Mouse (Mus musculus): ENCODE results near the gene Arhgap9. TPM values are rescaled to one million over a fixed set of nuclear protein-coding genes. Genes with fewer than 3 reads are reported as not detected.

The Arhgap9 gene
- polyA plus RNA-seq, 1 experiment from 2014 or later, result 0.88 TPM

GRCm38 (mm10) chr10:127351719-127352118 is 30.0 kb downstream of the Arhgap9 start:
- WGBS, result 79% methylated on average over 8 of the region's 8 CpGs
- no peak overlapping the region for H3K4me2 ChIP-seq
- no peaks in the 10 kb centered on the region for H3K36me3 ChIP-seq
- ATAC-seq (ENCODE audit: low FRiP score), result no peak
- no peak overlapping the region for H3K27ac ChIP-seq (replicated peaks)
- no peaks in the 10 kb centered on the region for H3K9me3 ChIP-seq (replicated peaks)
- no peak overlapping the region for H3K9ac ChIP-seq (replicated peaks)
- 0 out of 2 replicates have a peak, but pooled peaks cover 5% of the 10 kb centered on the region for H3K27me3 ChIP-seq (replicated peaks)
- H3K4me1 ChIP-seq, result peaks cover 8% of the 10 kb centered on the region; the same call in 1 of the 2 replicates
- no peak overlapping the region for H3K4me3 ChIP-seq (replicated peaks)

GRCm38 (mm10) chr10:127352187-127352586 is 30.4 kb downstream of the Arhgap9 start:
- Histone ChIP-seq H3K27ac (replicated peaks) (no peak overlapping the region), H3K4me3 (replicated peaks) (no peak overlapping the region), H3K9ac (replicated peaks) (no peak overlapping the region), H3K4me1 (peaks cover 8% of the 10 kb centered on the region; the same call in 1 of the 2 replicates), H3K27me3 (replicated peaks) (0 out of 2 replicates have a peak, but pooled peaks cover 5% of the 10 kb centered on the region), H3K9me3 (replicated peaks) (no peaks in the 10 kb centered on the region), H3K4me2 (no peak overlapping the region), H3K36me3 (no peaks in the 10 kb centered on the region)
- ATAC-seq (ENCODE audit: low FRiP score), result no peak
- WGBS, result 84% methylated on average over 9 of the region's 9 CpGs

- no peaks in the 10 kb centered on the region for H3K9me3 ChIP-seq (replicated peaks)
- no peak overlapping the region for H3K4me3 ChIP-seq (replicated peaks)
- no peaks in the 10 kb centered on the region for H3K36me3 ChIP-seq
- no peak overlapping the region for H3K4me2 ChIP-seq
- H3K27ac ChIP-seq (replicated peaks), result no peak overlapping the region
- peaks cover 8% of the 10 kb centered on the region; the same call in 1 of the 2 replicates for H3K4me1 ChIP-seq
- 0 out of 2 replicates have a peak, but pooled peaks cover 5% of the 10 kb centered on the region for H3K27me3 ChIP-seq (replicated peaks)
- H3K9ac ChIP-seq (replicated peaks), result no peak overlapping the region
- 89% methylated on average over 11 of the region's 11 CpGs for WGBS
- no peak for ATAC-seq (ENCODE audit: low FRiP score)
Measured at GRCm38 (mm10) chr10:127352766-127353165, 31.0 kb downstream of the Arhgap9 start.

GRCm38 (mm10) chr10:127353909-127354895 is 32.4 kb downstream of the Arhgap9 start, which contains the start of gene Inhbe:
Inhbe (minus strand) TSS chr10:127354411.
- peaks cover 8% of the 10 kb centered on the region; the same call in 1 of the 2 replicates for H3K4me1 ChIP-seq
- H3K36me3 ChIP-seq, result no peaks in the 10 kb centered on the region
- H3K9ac ChIP-seq (replicated peaks), result no peak within 1 kb of the TSS
- no peaks in the 10 kb centered on the region for H3K9me3 ChIP-seq (replicated peaks)
- H3K4me3 ChIP-seq (replicated peaks), result no peak within 1 kb of the TSS
- H3K4me2 ChIP-seq, result no peak within 1 kb of the TSS
- 0 out of 2 replicates have a peak, but pooled peaks cover 5% of the 10 kb centered on the region for H3K27me3 ChIP-seq (replicated peaks)
- ATAC-seq (ENCODE audit: low FRiP score), result no peak
- no peak within 1 kb of the TSS for H3K27ac ChIP-seq (replicated peaks)
- 88% methylated on average over 18 of the region's 18 CpGs for WGBS

- H3K9ac ChIP-seq (replicated peaks), result no peak overlapping the region
- H3K27me3 ChIP-seq (replicated peaks), result 0 out of 2 replicates have a peak, but pooled peaks cover 2% of the 10 kb centered on the region
- H3K4me2 ChIP-seq, result no peak overlapping the region
- no peak for ATAC-seq (ENCODE audit: low FRiP score)
- no peak overlapping the region for H3K4me3 ChIP-seq (replicated peaks)
- H3K9me3 ChIP-seq (replicated peaks), result no peaks in the 10 kb centered on the region
- WGBS, result 57% methylated on average over 10 of the region's 10 CpGs
- peaks cover 8% of the 10 kb centered on the region; the same call in 1 of the 2 replicates for H3K4me1 ChIP-seq
- no peak overlapping the region for H3K27ac ChIP-seq (replicated peaks)
- H3K36me3 ChIP-seq, result no peaks in the 10 kb centered on the region
Measured at GRCm38 (mm10) chr10:127355336-127355735, 33.6 kb downstream of the Arhgap9 start.

- no peak overlapping the region for H3K9ac ChIP-seq (replicated peaks)
- no peak for ATAC-seq (ENCODE audit: low FRiP score)
- H3K4me2 ChIP-seq, result no peak overlapping the region
- no peaks in the 10 kb centered on the region for H3K9me3 ChIP-seq (replicated peaks)
- no peak overlapping the region for H3K4me3 ChIP-seq (replicated peaks)
- no peak overlapping the region for H3K27ac ChIP-seq (replicated peaks)
- 84% methylated on average over 3 of the region's 3 CpGs for WGBS
- no peaks in the 10 kb centered on the region for H3K4me1 ChIP-seq
- H3K36me3 ChIP-seq, result no peaks in the 10 kb centered on the region
- no peaks in the 10 kb centered on the region for H3K27me3 ChIP-seq (replicated peaks)
Measured at GRCm38 (mm10) chr10:127360714-127361113, 39.0 kb downstream of the Arhgap9 start.

GRCm38 (mm10) chr10:127367116-127367515 is 45.4 kb downstream of the Arhgap9 start:
- 87% methylated on average over 5 of the region's 5 CpGs for WGBS
- H3K27me3 ChIP-seq (replicated peaks), result no peaks in the 10 kb centered on the region
- no peaks in the 10 kb centered on the region for H3K4me1 ChIP-seq
- no peak for ATAC-seq (ENCODE audit: low FRiP score)
- no peak overlapping the region for H3K4me3 ChIP-seq (replicated peaks)
- no peak overlapping the region for H3K27ac ChIP-seq (replicated peaks)
- no peaks in the 10 kb centered on the region for H3K9me3 ChIP-seq (replicated peaks)
- H3K36me3 ChIP-seq, result no peaks in the 10 kb centered on the region
- no peak overlapping the region for H3K9ac ChIP-seq (replicated peaks)
- H3K4me2 ChIP-seq, result no peak overlapping the region

- Histone ChIP-seq H3K36me3 (no peaks in the 10 kb centered on the region), H3K9ac (replicated peaks) (no peak overlapping the region), H3K4me1 (no peaks in the 10 kb centered on the region), H3K4me2 (no peak overlapping the region), H3K4me3 (replicated peaks) (no peak overlapping the region), H3K9me3 (replicated peaks) (no peaks in the 10 kb centered on the region), H3K27me3 (replicated peaks) (no peaks in the 10 kb centered on the region), H3K27ac (replicated peaks) (no peak overlapping the region)
- 68% methylated on average over 2 of the region's 2 CpGs for WGBS
- no peak for ATAC-seq (ENCODE audit: low FRiP score)
Measured at GRCm38 (mm10) chr10:127368273-127368672, 46.5 kb downstream of the Arhgap9 start.

GRCm38 (mm10) chr10:127369834-127370820 is 48.4 kb downstream of the Arhgap9 start, which contains the start of gene Inhbc:
Inhbc (minus strand) TSS chr10:127370431.
- no peak within 1 kb of the TSS for H3K9ac ChIP-seq (replicated peaks)
- H3K27me3 ChIP-seq (replicated peaks), result no peaks in the 10 kb centered on the region
- H3K4me1 ChIP-seq, result no peaks in the 10 kb centered on the region
- ATAC-seq (ENCODE audit: low FRiP score), result no peak
- H3K36me3 ChIP-seq, result no peaks in the 10 kb centered on the region
- H3K9me3 ChIP-seq (replicated peaks), result no peaks in the 10 kb centered on the region
- 83% methylated on average over 22 of the region's 22 CpGs for WGBS
- no peak within 1 kb of the TSS for H3K4me3 ChIP-seq (replicated peaks)
- H3K4me2 ChIP-seq, result no peak within 1 kb of the TSS
- H3K27ac ChIP-seq (replicated peaks), result no peak within 1 kb of the TSS

GRCm38 (mm10) chr10:127371023-127371422 is 49.3 kb downstream of the Arhgap9 start:
- 66% methylated on average over 2 of the region's 2 CpGs for WGBS
- ATAC-seq (ENCODE audit: low FRiP score), result no peak
- Histone ChIP-seq H3K4me3 (replicated peaks) (no peak overlapping the region), H3K4me2 (no peak overlapping the region), H3K27ac (replicated peaks) (no peak overlapping the region), H3K36me3 (no peaks in the 10 kb centered on the region), H3K9ac (replicated peaks) (no peak overlapping the region), H3K9me3 (replicated peaks) (no peaks in the 10 kb centered on the region), H3K27me3 (replicated peaks) (no peaks in the 10 kb centered on the region), H3K4me1 (no peaks in the 10 kb centered on the region)

GRCm38 (mm10) chr10:127377700-127378099 is 55.9 kb downstream of the Arhgap9 start:
- Histone ChIP-seq H3K4me1 (peaks cover 16% of the 10 kb centered on the region), H3K9me3 (replicated peaks) (no peaks in the 10 kb centered on the region), H3K36me3 (no peaks in the 10 kb centered on the region), H3K4me3 (replicated peaks) (no peak overlapping the region), H3K27me3 (replicated peaks) (no peaks in the 10 kb centered on the region), H3K4me2 (no peak overlapping the region), H3K9ac (replicated peaks) (no peak overlapping the region), H3K27ac (replicated peaks) (no peak overlapping the region)
- 63% methylated on average over 3 of the region's 3 CpGs for WGBS
- no peak for ATAC-seq (ENCODE audit: low FRiP score)

Data from neural tube, embryonic 15.5 days (tissue).